Mouse (Mus musculus): Measurements from ENCODE around the gene Fam222b. TPM values are rescaled to one million over a fixed set of nuclear protein-coding genes. Genes with fewer than 3 reads are reported as not detected.
"Not testable (repeated sequence)": the region's sequence is repeated elsewhere in the genome, so short reads cannot be mapped to it uniquely, and the experiment has no call there.

Gene Fam222b
- total RNA-seq (2021) = 10 to 100 TPM; 28.2 to 29.6 TPM

GRCm38 (mm10) chr11:78094504-78095143 lies at the start of gene Fam222b:
Gene Fam222b (plus strand): TSS chr11:78094660.
- intact Hi-C loops (cut with DNase I) = loop anchor here (2.0 to 5.0 kb wide), 4 partner anchors 14 to 70 kb away; partner anchors contain the start of genes Eral1 and Traf4

GRCm38 (mm10) chr11:78044758-78045251 lies 49.7 kb upstream of the Fam222b start:
- peak; percentile 32 to 38 for DNase-seq (ENCODE audit: low spot score in 2 of 2)
- intact Hi-C loops (cut with DNase I) = no loop called here

More at GRCm38 (mm10) chr11:78094504-78095143, at the start of gene Fam222b:
- DNase-seq (ENCODE audit: low spot score in 2 of 2) = peak; percentile 92 to 94

- intact Hi-C loops (cut with DNase I); DNase-seq (ENCODE audit: low spot score in 2 of 2): not testable (repeated sequence)
Measured at GRCm38 (mm10) chr11:78048637-78049036, 45.8 kb upstream of the Fam222b start.

GRCm38 (mm10) chr11:78053078-78053477 lies 41.4 kb upstream of the Fam222b start:
- intact Hi-C loops (cut with DNase I) = no loop called here
- no peak for DNase-seq (ENCODE audit: low spot score in 2 of 2)

- no peak for DNase-seq (ENCODE audit: low spot score in 2 of 2)
- intact Hi-C loops (cut with DNase I) = no loop called here
Measured at GRCm38 (mm10) chr11:78056946-78057345, 37.5 kb upstream of the Fam222b start.

- peak; percentile 45 to 64 for DNase-seq (ENCODE audit: low spot score in 2 of 2)
- intact Hi-C loops (cut with DNase I) = loop anchor here (1.0 kb wide), 2 partner anchors 91 to 117 kb away; no protein-coding TSS in a partner anchor
Measured at GRCm38 (mm10) chr11:78059833-78060757, 34.4 kb upstream of the Fam222b start.

- intact Hi-C loops (cut with DNase I) = no loop called here
- DNase-seq (ENCODE audit: low spot score in 2 of 2) = no peak
Measured at GRCm38 (mm10) chr11:78062563-78062962, 31.9 kb upstream of the Fam222b start.

GRCm38 (mm10) chr11:78065906-78066305 lies 28.6 kb upstream of the Fam222b start:
- no peak for DNase-seq (ENCODE audit: low spot score in 2 of 2)
- intact Hi-C loops (cut with DNase I) = no loop called here

- DNase-seq (ENCODE audit: low spot score in 2 of 2) = no peak
- intact Hi-C loops (cut with DNase I) = no loop called here
Measured at GRCm38 (mm10) chr11:78066641-78067040, 27.8 kb upstream of the Fam222b start.

- DNase-seq (ENCODE audit: low spot score in 2 of 2) = no peak
- intact Hi-C loops (cut with DNase I) = no loop called here
Measured at GRCm38 (mm10) chr11:78067566-78067965, 26.9 kb upstream of the Fam222b start.

- DNase-seq (ENCODE audit: low spot score in 2 of 2) = no peak
- intact Hi-C loops (cut with DNase I) = no loop called here
Measured at GRCm38 (mm10) chr11:78069130-78069529, 25.3 kb upstream of the Fam222b start.

- intact Hi-C loops (cut with DNase I) = no loop called here
- DNase-seq (ENCODE audit: low spot score in 2 of 2) = no peak
Measured at GRCm38 (mm10) chr11:78069646-78070045, 24.8 kb upstream of the Fam222b start.

- no peak for DNase-seq (ENCODE audit: low spot score in 2 of 2)
- intact Hi-C loops (cut with DNase I) = no loop called here
Measured at GRCm38 (mm10) chr11:78071938-78072337, 22.5 kb upstream of the Fam222b start.

- no peak for DNase-seq (ENCODE audit: low spot score in 2 of 2)
- intact Hi-C loops (cut with DNase I) = no loop called here
Measured at GRCm38 (mm10) chr11:78072425-78073130, 21.9 kb upstream of the Fam222b start.

- no peak for DNase-seq (ENCODE audit: low spot score in 2 of 2)
- intact Hi-C loops (cut with DNase I) = no loop called here
Measured at GRCm38 (mm10) chr11:78073577-78074276, 20.7 kb upstream of the Fam222b start.

GRCm38 (mm10) chr11:78074277-78074652 lies 20.2 kb upstream of the Fam222b start:
- intact Hi-C loops (cut with DNase I) = no loop called here
- no peak for DNase-seq (ENCODE audit: low spot score in 2 of 2)

- no peak for DNase-seq (ENCODE audit: low spot score in 2 of 2)
- intact Hi-C loops (cut with DNase I) = no loop called here
Measured at GRCm38 (mm10) chr11:78074666-78075065, 19.8 kb upstream of the Fam222b start.

- peak; percentile 87 to 92 for DNase-seq (ENCODE audit: low spot score in 2 of 2)
- intact Hi-C loops (cut with DNase I) = loop anchor here (2.0 kb wide), 1 partner anchor 15 kb away; the partner anchor contains the start of gene Fam222b
Measured at GRCm38 (mm10) chr11:78079961-78080921, 14.2 kb upstream of the Fam222b start, which contains the start of gene Eral1. Gene Eral1 (minus strand): TSS chr11:78080383.

All from left cerebral cortex, postnatal 25 days (tissue).